Mouse (Mus musculus): ENCODE data around the gene BC005537.

GRCm38 (mm10) chr13:24798686-24799085, 2.8 kb upstream of the BC005537 start:
- TF ChIP-seq CTCF (IDR thresholded peaks at IDR 0.05; ENCODE audit: low read depth, low read length) (no peak), POLR2A (IDR thresholded peaks at IDR 0.05; ENCODE audit: extremely low read depth, insufficient read depth, low read length) (no peak)
